Mouse (Mus musculus): Measurements from ENCODE around the gene Gdpd5.

The Gdpd5 gene

DNA sequence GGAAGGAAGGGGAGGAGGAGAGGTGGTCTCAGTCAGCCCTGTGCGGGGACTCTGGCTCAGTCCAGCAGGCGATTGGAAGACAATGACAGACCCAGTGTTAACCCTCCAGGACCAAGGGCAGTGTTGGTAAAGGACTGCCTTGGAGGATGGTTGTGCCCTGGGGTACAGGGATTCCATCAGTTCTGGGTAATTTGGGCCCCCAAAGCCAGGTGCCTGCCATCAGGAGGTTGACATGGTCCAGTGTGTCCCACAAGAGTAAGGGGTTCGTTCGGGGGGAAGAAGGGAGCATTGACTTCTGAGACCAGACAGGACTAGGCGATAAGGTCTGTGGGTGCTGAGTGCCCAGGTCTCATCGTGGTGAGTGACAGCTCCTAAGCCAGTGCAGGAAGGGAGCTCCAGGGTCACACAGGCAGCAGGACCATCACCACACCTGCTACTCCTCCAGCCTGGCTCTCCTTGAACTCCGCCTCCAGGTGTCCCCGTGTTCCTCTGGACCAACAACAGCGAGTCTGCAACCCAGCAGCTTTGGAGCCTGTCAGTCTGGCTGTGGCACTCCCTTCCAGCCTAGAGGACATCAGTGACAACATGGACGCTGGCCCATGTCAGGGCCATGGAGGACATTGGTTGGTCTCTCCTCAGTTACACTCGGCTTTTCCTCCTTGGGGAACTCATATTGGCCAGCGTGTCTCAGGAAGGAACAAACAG lies 23.0 kb downstream of the Gdpd5 start:
- no peak for DNase-seq (ENCODE audit: low read depth, low spot score)

DNA sequence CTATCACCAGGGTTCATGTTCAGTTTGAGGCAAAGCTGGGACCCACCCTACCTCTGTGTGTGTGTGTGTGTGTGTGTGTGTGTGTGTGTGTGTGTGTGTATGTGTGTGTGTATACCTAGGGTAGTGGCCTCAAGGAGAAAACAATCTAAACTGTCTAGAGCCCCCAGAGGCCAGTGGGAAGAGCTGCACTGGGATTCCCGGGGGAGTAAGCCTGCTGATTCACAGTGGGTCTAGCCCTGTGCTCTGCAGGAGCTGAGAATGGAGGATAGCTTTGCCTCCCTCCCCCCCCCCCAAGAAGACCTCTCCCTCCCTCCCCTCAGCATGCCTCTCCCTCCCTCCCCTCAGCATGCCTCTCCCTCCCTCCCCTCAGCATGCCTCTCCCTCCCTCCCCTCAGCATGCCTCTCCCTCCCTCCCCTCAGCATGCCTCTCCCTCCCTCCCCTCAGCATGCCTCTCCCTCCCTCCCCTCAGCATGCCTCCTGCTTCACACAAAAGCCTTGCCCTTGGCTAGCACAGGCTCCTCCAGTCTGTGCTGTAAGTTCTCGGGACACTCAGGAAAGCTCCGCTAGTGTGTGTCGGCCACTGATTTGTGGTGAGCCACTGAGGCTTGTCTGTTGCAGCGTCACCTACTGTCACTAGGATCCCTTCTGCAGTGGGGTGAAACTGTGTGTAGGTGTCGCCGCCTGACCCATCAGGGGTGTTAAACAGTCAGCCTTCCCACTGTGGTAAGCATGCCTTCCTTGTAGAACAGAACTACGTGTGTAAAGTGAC lies 24.4 kb downstream of the Gdpd5 start:
- DNase-seq (ENCODE audit: low read depth, low spot score): no peak

DNA sequence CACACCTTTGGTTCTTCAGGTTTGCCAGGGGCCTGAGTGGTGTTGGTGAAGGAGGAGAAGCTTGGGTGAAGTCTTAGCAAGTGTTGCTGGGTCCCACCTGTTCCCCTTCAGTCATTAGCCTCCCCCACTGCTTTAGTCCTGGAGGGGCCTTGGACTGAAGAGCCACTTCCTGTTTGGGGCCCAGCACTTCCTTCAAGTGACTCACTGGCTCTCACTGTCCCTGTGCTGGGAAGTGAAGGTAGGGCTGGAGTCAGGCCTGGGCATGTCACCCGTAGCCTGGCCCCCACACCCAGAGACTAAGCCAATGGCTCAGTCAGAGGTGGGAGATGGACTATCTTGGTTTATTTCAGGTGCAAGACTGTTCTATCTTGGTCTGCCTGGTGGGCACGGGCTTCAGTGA lies 26.4 kb downstream of the Gdpd5 start:
- no peak for DNase-seq (ENCODE audit: low read depth, low spot score)

DNA sequence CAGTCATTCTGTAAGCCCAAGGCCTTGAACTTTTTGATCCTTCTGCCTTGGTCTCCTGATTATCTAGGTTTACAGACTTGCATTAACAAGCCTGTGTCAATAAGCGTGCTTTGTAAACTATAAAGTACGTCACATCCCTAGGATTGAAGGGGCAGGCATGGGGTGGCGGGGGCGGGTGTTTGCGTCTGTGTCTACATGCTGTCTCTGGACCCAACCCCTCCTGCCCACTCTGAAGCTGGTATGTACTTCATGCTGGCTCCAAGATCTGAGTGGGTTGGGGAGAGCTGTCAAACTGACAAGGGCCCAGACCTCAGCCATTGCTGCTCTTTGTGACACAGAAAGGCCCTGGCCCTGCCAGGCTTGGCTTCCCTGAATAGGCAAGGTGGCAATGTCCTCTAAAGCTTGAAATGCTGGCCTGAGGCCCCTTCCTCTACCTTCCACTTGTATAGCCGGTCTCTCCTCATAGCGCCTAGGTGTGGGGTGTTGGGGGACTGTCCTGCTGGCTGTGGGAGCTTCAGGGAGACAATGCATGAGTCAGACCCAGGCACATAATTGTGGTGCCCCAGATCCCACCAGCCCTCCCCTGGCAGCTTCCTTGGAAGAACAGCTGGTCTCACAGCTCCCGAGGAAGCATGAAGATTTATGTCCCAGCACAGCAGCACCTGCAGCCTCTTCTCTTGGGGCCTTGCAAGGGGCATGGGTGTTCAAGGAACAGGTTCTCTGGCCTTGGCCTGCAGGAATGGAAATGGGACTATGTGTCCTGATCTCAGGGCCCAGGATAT lies 28.4 kb downstream of the Gdpd5 start:
- DNase-seq (ENCODE audit: low read depth, low spot score): no peak

DNA sequence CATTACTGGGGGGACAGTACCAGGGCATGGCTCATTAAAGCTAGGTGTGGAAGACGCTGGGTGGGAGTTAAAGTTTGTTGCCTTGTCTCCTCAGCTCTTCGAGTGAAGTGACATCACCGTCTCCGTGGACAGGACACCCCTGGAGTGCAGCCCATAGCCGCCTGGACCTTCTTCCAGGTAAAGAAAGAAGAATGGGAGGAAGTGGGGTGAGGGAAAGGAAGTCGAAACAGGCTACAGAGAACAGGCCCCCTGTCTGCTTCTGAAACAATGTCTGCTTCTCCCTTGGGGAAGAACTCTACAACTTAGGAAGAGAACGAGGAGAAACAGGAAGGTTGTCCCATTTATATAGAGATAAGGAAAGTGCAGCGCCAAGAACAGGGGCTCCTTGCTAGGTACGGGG lies 29.1 kb downstream of the Gdpd5 start:
- DNase-seq (ENCODE audit: low read depth, low spot score): no peak

DNA sequence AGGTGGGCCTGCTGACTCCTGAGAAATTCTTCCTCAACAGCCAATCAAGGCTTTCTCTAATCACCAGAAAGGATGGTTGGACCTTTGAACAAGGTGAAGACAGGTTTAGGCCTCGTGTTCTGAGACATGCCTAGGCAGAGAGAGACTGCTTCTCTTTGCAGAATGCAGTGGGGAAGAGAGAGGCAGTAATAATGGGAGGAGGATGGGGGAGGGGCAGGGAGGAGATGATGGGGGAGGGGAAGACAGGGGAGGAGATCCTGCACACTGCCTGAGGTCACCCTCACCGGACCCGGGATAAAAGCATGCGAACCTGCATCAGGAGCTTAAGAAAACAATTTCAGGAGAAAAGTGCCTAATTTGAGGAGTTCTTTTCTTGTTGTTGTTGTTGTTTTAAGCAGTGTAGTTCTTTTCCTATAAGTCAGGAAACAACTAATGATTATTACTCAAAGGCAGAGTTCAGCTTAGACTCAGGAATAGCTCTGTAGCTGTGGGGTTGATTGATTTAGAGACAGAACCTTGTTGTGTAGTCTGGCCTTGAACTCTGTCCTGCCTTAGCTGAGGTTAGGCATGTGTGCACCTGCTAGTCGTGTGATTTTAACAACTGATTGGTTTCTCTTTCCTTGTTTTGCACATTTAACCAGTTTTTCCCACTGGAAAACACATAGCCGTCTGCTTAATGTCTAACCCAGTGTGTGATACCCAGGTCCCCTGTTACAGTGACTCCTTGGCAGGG lies 30.0 kb downstream of the Gdpd5 start:
- DNase-seq (ENCODE audit: low read depth, low spot score): no peak

DNA sequence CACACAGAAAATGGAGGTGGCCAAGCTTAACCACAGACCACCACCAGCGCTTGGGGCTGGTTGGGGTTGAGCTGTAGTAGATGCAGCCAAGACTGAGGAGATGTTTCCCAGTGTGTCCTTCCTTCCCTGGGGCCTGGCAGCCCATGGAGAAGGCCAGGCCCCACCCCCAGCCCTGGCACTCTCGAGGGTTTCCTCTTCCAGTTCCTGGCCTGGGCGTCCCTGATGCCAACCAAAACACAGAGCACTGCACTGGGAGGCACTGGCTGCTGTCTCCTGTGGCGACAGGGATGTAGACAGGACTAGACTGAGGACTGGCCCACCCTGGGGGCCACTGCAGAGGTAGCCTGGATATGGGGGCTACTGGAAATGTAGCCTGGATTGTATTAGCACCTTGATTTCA lies 33.8 kb downstream of the Gdpd5 start:
- no peak for DNase-seq (ENCODE audit: low read depth, low spot score)

DNA sequence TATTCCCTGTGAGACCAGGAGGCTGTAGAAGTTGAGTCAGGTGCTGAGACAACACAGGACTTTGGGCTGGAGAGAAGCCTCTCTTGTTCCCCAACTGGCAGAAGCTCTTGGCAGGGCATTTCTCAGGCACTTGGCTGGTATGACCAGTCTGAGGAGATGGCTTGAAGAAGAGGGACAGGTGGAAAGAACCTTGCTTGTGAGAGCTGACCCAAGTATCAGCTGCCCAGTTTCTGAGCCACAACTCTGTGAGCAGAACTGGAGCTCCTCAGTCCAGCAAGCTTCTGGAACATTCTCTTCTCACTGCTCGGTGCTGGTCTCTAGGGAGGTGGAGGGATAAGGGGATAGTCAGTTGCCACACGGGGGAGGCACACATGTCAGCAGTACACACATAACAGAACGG lies 38.1 kb downstream of the Gdpd5 start:
- no peak for DNase-seq (ENCODE audit: low read depth, low spot score)

DNA sequence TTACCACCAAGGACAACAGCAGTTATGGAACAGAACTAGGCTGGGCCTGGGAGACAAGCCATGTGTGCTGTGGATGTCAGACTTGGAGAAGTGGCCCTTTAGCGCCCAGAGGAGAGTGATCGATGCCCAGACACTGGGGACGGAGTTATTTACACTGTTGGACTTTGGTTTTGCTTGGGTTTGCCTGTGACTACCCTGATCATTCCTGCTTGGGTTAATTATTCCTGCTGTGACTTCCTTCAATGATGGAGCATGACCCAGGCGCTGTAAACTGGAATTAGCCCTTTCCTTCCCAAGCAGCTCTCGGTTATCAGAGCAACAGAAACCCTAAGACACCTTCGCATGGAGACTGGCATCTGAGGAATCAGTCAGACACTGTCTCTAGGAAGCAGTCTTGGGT lies 39.8 kb downstream of the Gdpd5 start:
- DNase-seq (ENCODE audit: low read depth, low spot score): no peak

DNA sequence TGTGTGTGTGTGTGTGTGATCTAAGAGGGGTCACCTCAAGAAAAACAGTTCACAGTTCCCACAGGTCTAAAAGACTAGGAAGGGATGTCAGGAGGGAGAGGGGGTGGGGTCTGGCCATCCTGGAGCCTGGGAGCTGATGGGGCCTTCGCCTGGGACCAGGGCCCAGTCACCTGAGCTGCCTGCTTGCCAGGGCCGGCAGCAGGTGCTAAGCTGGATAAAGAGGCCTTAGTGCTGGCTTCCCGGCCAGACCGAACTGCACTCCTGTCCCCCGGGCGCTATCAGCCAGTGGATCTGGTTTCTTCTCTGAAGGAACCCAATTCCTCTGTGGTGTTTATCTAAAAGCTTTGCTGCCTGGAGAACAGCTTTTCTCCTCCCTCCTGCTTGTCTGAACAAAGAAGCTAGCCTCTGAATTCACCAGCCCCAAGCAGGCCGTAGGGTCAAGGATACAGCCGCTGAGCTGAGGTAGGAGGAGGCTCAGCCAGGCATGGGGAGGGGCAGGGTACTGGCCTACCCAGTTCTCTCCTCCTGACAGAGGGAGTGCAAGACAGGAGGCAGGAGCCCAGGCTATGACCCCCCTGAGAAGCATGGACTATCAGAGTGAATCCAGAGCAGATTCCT lies 43.4 kb downstream of the Gdpd5 start:
- no peak for DNase-seq (ENCODE audit: low read depth, low spot score)

DNA sequence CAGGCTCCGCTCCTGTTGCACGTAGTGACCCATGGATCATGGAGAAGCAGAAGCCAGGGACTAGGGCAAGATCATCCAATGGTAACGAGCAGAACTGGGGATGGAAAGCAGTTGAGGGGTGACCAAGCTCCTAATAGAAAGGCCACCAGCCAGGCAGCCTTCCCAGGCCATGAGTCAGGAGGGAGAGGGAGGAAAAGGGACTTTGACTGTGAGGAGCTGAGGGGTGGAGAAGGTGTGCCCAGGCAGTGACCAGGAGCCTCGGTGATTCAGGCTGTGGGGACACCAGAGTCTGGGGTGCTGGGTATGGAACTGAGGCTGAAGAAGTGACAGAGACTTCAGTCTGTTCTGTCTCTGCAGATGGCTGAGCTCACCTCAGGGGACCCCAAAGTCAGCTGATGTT lies 44.5 kb downstream of the Gdpd5 start:
- DNase-seq (ENCODE audit: low read depth, low spot score): no peak

DNA sequence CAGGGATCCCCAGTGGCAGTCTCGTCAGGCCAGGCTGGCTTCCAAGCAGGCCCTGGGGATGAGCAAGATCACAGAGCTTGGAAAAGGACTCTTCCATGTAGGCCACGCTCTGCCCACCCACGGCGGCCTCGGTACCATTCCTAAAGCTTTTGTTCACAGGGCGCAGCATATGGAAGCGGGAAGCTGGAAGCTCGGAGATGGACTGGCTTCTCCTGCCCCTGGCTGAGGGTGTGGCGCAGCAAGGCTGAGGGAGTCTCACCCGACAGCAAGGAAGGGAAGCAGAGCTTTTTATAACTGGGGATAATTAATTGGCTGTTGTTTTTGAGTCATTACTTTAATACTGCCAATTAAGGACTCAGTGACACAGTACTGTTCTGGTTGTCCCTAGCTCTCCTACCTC lies 45.8 kb downstream of the Gdpd5 start:
- DNase-seq (ENCODE audit: low read depth, low spot score): no peak

DNA sequence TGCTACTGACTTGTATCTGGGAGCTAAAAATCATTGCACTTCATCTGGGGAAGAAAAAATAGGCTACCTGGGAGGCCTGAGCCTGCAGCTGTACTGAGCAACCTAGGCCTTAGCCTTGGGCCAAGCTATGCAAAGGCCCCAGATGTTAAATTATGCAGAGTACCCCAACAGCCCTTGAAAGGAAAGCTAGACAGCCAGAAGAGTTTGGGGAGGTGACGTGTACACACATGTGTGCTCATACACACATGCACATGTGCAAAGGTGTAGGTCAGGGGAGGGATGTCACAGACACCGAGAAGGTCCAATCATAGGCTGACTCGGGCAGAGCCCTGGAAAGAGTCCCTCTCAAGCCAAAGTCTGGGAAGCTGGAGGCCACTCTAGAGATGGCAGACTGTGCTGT lies 46.8 kb downstream of the Gdpd5 start:
- DNase-seq (ENCODE audit: low read depth, low spot score): no peak

DNA sequence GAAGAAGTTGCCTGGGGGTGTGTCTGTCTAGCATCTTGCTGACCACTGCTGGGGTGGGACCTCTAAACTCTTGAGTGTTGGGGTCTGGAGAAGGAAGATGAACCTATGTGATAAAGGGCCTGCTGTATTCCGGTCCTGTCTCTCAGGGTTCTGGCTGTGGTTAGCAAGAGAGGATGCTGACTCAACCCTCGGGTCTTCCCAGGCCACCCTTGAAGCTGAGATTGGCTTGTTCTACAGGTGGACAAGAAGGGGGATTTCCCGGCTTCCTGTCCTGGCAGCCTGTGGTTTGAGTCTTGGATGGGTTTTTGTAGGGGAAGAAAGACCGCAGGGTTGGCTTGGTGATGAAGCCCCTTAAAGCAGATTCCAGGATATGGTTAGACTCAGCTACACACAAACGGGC lies 47.6 kb downstream of the Gdpd5 start:
- peak; percentile 59 for DNase-seq (ENCODE audit: low read depth, low spot score)

DNA sequence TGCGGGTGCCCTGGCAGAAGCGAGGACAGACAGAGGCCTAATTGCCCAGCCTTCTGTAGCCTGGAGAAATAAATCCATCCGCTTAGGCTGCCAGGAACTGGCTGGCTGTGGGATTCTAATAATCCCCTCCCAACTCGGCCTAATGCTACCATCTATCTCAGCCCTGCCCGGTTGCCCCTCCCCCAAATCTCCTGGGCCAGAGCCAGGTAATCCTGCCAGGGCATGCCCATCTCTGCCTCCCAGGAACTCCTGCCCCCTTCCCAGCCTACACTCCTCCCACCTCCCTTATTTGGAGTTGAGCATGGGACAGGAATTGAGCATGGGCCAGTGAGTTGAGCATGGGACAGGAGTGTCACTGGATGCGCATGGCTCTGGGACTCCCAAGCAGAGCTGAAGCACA lies 48.6 kb downstream of the Gdpd5 start:
- no peak for DNase-seq (ENCODE audit: low read depth, low spot score)

DNA sequence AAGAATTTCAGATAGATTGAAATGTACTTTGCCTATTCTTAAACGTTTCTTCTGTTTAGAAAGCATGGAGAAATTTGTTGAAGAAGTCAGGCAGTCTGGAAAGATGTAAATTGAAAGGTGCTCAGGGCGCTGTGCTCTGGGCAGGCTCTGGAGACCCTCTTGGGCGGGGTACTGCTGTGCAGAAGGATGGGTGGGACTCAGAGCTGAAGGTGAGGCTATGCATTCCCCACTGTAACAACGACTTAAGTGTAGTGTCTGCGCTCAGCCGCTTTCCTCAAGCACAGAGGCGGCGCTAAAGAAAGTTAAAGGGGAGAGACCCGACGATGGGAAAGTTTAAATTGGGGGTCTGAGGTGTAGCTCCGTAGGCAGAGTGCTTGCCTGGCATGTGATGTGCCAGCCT lies 49.0 kb downstream of the Gdpd5 start:
- DNase-seq (ENCODE audit: low read depth, low spot score): no peak

DNA sequence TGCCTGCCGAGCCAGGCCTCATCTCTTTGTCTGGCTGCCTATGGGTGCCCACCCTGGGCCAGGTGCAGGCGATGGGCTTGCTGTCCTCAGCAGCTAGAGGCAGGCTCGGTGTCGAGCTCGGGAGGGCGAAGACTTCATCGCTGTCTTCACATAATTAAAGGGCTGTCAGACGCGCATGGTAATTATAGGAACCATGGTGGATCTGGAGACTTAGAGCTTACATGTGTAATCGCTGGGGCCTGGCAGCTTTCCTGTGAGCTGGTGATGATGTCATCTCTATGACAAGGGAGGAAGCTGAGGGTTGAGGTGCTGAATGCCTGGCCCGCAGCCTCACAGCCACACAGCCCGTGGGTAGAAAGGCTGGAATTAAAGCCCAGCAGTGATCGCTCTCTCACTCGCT lies 51.0 kb downstream of the Gdpd5 start:
- DNase-seq (ENCODE audit: low read depth, low spot score): peak; percentile 68

DNA sequence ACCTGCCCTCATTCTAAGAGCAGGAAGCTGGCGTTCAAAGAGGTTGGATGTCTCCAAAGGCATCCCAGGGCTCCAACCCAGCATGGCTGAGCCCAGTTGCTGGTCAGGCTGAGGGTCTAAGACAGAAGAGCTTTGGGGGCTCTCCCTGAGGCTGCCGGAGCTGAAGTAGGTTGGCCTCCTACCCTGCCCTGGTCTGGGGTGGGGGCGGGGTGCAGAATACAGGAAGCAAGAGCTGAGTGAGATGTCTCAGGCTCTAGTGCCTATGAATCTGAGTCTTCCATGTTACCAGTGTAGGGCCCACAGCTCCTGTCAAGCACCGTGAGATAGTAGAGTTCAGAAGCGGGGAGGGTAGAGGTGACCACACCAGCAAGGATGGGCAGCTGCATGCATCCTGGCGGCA lies 51.6 kb downstream of the Gdpd5 start:
- DNase-seq (ENCODE audit: low read depth, low spot score): peak; percentile 24

DNA sequence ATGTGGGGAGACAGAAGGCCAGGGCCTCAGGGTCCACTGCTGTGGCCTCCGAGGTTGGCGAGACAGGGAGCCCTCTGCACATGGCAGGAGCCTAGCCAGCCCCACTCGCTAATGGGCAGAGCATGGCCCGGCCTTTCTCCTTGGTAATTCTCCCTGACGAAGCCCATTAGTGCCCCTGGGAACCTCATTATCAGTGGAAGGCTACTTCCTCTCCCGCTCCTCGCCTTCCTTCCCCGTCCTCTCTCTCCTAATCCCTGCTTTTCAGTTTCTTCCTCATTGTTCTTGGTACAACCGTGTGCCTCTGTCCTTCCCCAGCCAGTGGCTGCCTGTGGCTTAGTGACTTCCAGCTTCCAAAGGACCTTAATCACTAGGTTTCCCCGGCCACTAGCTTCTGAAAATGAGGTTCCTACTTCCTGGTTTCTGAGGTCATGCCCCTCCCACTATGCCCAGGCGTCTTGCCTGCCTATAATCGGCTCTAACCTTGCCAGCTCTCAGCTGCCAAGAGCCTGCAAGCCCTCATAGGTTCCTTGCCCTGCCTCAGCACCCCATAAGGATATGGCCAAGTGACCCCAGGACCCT lies 53.5 kb downstream of the Gdpd5 start:
- peak; percentile 41 for DNase-seq (ENCODE audit: low read depth, low spot score)

DNA sequence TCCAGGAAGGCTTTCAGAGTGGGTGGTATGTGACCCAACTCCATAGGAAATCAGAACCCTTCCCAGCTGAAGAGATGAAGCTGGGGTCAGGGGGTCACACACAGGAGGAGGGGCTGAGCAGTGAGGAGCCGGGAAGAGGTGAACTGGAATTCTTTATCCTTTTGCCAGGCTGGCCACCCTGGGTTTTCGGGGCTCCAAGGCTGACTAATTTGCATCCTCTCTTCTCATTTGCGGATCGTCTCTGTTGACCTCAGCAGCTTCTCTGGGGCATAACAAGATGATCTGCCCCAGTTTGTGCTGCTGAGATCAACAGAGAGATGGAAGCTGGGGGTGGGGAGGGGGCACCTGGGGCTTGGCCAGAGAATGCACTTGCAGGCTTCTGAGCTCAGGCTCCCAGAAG lies 55.3 kb downstream of the Gdpd5 start:
- DNase-seq (ENCODE audit: low read depth, low spot score): no peak

DNA sequence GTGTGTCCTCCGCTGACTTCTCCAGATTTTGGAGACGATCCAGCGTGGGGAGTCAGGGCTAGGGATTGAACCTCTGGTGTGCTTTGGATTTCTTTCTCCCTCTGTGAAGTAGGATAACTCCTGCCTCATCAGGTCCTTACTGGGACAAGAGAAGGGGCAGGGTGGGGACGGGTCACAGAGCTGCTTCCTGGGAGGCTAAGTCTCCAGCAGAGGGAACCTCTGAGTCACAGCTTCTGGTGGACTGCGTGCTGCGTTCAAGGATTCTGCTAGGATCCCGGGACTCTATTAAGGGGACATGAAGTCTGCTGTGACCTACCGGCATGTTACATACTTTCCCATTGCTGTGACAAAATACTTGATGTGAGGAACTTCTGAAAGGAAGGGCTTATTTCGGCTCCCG lies 57.7 kb downstream of the Gdpd5 start:
- no peak for DNase-seq (ENCODE audit: low read depth, low spot score)

All from CD4-positive helper T cell, adult 2 months (primary cell).